Mouse (Mus musculus) lung, postnatal 25 days (tissue): ENCODE measurements at regions not wholly inside any gene's neighbourhood (a gene's known extent, or its start where the extent isn't known, plus 50 kb on each side); places are given as distances from the start of the nearest gene placed in this dataset.

Source experiments
- DNase-seq: peaks from one replicate; pipeline ENCODE4 v3.0.0; 2022; ENCODE audit warnings: low spot score

GRCm38 (mm10) chr3:149358570-149359193 is 368.3 kb upstream of the Adgrl2 start:
- peak; percentile 69 for DNase-seq

DNA sequence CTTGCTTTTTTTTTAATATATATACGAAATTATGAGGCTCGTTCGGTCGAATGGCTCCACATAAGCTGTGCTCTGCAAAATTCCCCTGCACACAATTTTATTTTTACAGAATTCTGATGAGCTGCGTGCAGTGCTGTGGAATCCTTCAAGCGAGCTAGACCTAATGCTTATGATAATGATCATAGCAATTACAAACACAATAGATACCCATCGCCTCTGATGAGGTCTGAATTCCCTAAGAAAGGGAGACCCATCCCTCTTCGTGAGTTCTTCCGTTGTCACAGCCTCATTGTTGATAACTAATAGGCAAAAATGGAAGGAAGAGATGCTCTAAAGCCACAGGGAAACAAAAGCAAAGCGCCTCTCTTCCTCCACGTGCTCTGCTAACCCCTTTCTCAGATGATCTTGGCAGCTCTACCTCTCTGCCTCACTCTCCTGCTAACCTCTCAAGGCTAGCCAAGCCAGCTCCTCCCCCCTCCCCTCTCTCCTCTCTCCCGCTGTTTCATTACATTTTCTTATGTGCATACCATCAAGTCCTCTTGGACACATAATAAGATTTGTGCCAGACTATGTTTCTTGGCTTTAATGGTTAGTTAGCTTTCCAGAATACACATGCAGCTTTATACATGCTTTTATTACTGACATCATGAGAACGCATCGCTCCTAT is 367.7 kb upstream of the Adgrl2 start:
- DNase-seq = no peak

- no peak for DNase-seq
Measured at GRCm38 (mm10) chr3:149357121-149357520, 366.8 kb upstream of the Adgrl2 start.

DNA sequence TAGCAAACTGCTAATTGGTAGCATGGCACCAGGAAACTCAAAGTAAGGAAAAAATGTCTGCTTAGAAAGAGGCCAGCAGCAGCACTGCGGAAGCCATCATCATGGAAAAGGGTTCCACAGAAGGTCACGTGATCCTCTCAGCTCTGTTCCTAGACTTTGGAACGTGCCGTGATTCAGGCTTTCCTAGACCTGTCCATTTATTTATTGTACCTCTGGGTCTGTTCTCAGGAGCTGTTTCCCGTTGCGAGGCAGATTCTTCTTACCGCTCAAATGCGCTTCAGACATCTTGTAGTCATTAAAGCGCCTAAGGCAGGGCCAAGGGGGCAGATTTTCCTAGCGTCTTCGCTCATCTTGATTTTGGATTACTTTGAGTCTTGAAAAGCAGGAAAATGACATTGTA is 365.0 kb upstream of the Adgrl2 start:
- no peak for DNase-seq

GRCm38 (mm10) chr3:149353958-149354357 is 363.6 kb upstream of the Adgrl2 start:
- no peak for DNase-seq

DNA sequence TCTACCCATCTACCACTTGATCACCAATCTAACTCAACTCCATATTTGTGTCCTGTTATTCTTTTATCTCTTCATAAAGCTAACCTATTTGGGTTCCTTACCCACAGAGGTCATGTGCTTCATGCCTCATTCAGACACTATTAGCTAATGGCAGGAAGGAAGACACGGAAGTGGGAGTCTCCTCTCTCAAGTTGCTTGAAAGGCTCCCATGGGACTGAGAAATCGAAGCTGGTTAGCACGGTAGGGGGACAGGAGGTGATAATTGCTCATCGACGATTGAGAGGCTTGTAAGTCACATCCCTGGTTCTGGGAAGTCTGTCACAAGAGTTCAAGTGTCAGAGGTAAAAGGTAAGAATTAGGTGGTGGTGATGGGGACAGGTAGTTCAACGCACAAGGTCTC is 362.2 kb upstream of the Adgrl2 start:
- DNase-seq = no peak

GRCm38 (mm10) chr3:149349731-149350130 is 359.4 kb upstream of the Adgrl2 start:
- no peak for DNase-seq

DNA sequence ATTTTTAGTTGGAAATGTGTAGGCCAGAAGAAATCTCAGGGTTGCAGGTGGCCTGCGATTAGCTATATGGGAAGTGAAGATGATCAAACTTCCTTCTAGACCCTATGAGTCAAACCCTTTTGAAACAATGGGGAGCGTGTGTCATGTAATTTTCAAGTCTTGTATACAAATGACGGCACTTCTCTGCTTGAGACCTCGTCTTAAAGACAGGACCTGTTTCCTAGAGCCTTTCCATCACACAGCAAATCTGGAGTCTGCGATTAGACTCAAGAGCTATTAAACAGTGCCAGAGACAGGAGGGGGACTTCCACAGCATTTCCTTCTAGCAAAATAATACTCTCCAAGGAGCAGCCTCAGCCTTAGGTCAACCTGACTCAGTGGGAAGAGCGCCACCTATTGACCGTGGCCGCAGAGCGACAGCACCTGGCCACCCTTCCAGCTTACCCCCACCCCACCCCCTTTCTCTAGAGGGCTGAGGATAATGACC is 358.9 kb upstream of the Adgrl2 start:
- DNase-seq = peak; percentile 88

GRCm38 (mm10) chr3:149348459-149348971 is 358.2 kb upstream of the Adgrl2 start:
- peak; percentile 45 for DNase-seq

DNA sequence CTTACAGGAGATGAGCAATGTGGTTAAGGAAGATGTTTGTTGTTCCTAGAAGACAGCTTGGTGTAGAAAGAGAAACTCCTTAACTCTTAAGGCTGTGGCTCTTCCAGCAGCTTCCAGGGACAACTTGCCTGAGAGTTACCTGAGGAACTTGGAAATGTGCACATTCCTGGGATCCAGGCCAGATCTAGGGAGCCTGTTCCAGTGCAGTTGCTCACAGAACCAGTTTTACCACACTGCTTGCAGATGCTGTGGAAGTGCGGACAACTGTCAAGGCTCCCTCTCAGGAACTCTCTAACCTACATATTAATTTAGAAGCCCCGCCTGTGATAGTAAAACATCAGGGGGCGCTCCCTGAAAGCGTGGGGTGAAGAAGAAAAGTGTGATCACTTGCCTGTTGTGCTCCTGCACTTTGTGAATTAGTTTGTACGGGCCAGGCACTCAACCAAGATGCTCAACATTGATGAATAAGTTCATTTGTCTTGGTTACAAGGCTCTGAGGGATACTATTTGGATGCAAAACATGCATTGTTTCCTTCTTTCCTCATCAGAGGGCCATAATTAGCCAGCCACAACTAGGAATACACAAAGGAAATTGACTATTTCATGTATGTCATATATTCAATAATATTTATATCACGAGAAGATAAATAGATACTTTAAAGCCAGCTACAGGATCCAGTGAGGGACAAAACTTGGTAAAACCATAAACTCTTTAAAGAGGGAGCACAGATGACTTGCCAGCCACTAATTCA is 357.1 kb upstream of the Adgrl2 start:
- peak; percentile 60 for DNase-seq

DNA sequence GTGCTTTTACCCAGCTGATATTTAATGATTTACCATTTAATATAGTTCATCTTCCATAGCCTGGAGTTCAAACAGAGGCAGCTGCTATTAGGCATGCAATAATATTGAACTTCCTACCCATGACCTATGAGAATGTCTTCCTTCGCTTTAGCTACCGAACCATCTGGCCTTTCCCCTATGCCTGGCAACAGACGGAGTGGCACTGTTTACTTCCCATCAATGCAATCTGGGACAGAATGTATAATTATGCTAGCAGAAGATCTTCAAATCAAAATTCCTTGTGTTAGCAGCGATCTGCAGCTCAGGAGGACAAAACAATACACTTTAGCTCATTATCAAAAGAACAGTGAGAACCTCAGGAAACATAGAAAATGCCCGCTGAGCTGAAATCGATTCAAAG is 352.2 kb upstream of the Adgrl2 start:
- no peak for DNase-seq

DNA sequence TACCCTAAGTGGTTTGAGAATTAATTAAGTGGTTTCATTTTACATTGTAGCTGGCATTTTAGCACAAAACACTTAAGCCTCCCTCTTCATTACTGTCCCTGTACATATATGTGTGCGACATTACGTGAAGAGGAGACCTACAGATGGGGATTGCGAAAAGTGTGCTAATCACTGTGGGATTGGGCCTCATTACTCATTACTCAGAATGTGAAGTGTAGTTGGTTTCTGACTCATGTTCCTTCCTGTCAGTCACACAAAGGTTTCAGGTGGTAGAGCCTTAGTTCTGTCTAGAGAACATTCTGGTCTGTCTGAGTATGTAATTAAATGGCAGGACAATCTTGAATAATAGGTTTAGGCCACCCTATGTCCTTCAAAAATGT is 349.0 kb upstream of the Adgrl2 start:
- no peak for DNase-seq

DNA sequence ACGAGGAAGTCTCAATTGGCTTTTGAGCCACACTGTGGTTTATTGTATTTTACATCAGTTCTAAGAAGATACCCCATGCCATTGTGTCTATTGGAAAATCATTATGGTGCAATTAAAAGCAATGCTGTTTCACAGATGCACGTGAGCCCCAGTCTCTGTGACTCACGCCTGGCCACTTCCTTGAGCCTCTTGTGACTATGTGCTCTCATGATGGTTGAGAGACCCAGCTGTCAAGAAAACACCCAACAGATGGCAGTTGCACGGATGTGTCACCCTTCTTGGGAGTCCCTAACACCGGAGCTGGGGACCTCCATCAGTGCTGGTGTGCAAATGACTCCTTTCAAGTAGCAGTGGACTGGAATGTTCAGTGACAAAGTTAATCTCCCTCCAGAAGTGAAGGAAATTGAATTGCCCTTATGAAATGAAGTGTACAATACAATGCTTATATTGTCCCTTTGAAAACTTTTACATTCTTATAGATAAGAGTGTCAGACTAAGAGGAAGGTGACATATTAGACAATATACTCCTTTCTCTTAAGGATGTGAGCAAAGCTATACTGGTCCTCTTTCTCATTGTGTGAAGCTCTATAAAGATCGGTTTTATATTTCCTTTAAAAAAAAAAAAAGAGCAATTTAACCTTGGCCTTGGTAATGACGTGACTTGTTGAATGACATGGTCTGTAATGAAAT is 348.5 kb upstream of the Adgrl2 start:
- DNase-seq = no peak

DNA sequence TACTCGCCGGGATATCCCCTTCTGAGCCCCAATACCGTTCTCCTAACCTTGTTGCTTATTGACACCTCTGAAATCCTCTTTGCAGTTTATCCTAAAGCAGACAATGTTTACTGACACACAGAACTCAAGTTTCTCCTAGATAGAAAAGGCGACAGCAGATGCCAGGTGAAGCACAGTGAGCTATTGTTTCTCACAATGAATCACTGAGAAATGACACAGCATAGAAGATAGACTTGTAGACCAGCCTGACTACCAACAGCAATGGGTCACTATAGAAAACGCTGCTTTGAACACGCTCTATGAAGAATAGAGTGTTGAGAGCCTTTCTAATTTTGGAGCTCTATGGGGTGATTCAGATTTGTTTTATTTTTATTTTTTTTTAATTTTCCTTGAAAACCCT is 344.9 kb upstream of the Adgrl2 start:
- no peak for DNase-seq

DNA sequence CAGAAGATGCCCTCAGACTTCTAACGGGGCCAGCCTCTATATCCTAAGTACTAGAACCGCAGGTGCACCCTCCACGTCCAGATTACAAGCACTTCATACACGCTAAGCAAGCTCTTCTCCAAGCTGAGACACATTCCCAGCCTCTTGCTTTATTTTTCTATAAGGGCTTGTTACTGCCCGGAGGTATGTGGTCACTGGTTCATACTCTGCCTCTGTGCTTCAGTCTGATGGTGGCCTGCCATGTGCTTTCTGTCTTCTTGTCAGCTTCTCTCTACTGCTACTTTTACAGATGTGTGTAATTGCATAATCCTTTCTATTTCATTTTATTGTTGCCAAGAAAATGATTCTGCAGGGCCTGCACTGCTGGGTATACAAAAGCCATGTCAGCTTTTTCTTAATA is 343.3 kb upstream of the Adgrl2 start:
- DNase-seq = no peak

DNA sequence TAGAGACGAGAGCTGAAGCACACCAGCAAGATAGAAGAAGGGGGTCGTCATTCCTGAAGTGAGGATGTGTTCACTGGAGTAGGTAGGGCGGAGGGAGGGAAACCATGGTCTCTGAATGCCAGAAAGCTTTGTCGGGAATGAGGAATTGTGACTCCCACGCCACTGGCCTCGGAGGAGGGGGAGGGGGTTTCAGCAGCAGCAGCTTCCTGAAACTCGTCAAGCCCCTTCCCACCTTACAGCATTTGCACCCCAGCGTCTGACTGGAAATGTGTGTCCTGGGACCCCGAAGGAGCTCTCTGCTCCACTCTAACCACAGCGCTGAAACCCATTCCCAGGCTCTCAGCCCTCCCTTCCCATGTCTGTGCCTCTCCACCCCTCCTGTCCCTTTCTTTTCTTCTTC is 342.8 kb upstream of the Adgrl2 start:
- DNase-seq = no peak

DNA sequence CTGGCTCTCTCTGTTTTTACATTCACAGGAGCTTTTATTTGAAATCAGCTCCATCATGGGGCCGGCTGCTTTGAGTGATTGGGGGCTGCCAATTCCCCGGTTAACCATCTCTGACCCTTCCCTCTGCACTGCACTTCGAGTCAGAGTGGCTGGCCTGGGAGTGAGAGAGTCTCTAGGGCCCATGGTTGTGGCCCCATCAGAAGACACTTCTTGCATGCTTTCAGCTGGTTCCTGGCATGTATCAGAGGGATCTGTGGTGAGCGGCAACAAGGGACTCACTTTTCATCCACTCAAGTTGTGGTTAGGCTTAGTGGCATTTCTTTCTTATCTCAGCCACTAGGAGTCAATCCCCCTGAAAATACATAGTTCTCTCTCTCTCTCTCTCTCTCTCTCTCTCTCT is 341.8 kb upstream of the Adgrl2 start:
- DNase-seq = no peak

DNA sequence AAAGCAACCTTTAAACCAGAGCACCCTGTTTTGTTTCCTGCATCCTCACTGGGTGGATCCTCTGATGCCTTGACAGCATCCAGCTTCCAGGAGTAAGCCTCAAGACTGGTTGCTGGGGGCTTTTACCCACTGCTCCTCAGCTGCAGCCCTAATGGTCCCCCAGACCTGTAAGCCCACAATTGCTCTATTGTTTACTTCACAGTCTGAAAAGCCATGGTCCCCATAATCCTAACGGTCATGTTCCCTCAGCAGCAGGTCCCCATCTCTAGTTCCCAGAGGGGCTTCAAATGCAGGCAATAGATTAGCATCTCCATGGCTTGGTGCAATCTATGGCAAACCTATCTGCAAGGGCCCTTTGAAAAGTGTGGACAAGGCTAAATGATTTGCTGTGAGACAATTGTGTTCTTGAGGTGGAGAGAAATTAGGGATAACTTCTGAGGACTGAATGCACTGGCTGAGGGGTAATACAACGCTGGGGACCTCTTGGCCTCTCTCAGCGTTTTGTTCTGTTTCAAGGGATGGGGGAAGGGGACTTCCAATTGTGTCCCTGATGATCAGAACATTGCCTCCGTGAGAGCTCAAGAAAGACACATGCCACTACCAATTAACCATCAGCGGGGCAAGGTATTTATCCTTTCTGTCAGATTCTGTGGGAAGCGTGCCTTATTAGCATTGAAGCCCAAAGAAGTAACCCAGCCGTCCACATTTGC is 341.1 kb upstream of the Adgrl2 start:
- no peak for DNase-seq

GRCm38 (mm10) chr3:149330716-149331115 is 340.4 kb upstream of the Adgrl2 start:
- DNase-seq = peak; percentile 72

- no peak for DNase-seq
Measured at GRCm38 (mm10) chr3:149330041-149330440, 339.7 kb upstream of the Adgrl2 start.

DNA sequence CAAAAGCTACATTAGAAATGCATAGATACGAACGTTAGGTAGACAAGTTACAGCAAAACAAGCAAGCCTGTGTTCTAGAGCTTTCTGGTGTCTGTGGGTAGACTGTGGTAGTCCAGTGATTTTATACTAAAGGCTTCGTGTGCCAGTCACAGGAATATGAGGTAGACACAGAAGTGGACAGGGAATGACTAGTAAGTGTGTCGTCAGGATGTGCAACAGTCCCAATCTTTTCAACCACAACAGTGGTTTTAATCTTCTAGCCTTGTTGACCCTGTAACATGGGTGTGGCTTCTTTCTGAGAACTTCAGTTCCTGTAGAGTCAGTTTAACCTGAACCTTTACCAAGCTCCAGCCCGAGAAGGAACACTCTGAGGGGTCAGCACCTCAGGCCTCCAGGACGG is 339.3 kb upstream of the Adgrl2 start:
- no peak for DNase-seq

DNA sequence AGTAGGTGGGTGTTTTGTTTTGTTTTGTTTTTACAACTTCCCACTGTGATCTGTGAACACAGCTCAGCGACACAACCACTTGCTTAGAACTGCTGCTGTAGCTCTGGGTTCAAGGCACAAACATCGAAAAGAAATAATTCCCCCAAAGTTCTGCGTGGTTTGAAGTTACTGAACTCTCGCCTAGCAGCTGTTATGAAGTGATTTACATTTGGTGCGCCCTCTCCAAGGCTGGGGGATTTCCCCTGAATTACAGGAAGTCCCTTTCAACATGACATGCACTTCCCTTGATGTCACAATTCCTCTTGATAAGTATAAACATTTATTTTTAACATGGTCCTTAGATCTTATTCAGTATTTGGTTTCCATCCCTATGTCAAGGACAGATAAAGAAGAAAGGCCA is 336.3 kb upstream of the Adgrl2 start:
- peak; percentile 69 for DNase-seq
